Mouse (Mus musculus): ENCODE data around the gene Lgsn. TPM values are rescaled to one million over a fixed set of nuclear protein-coding genes. Genes with fewer than 3 reads are reported as not detected.

Gene Lgsn
- not detected in 2 replicates for polyA plus RNA-seq (2012; ENCODE audit: insufficient read depth, insufficient read length, low replicate concordance, missing spikeins)

GRCm38 (mm10) chr1:31176101-31176500 is at the start of gene Lgsn:
Gene Lgsn, plus strand, starts transcription at chr1:31176401.
- Histone ChIP-seq H3K4me1 (ENCODE audit: control insufficient read depth, insufficient read depth, low read length) (no peaks in the 10 kb centered on the region), H3K27ac (ENCODE audit: insufficient read depth, low read depth, low read length) (no peak within 1 kb of the TSS), H3K4me3 (ENCODE audit: insufficient read depth, low read depth, low read length) (no peak within 1 kb of the TSS)
- 71% methylated on average over 5 of the region's 5 CpGs for WGBS
- no peak for TF ChIP-seq POLR2A (IDR thresholded peaks at IDR 0.05; ENCODE audit: insufficient read depth, low read depth, low read length)

- H3K4me3 ChIP-seq (ENCODE audit: insufficient read depth, low read depth, low read length) = no peak overlapping the region
- H3K4me1 ChIP-seq (ENCODE audit: control insufficient read depth, insufficient read depth, low read length) = no peaks in the 10 kb centered on the region
- no peak overlapping the region for H3K27ac ChIP-seq (ENCODE audit: insufficient read depth, low read depth, low read length)
- TF ChIP-seq CTCF (IDR thresholded peaks at IDR 0.05; ENCODE audit: insufficient read depth, low read depth, low read length) (no peak), POLR2A (IDR thresholded peaks at IDR 0.05; ENCODE audit: insufficient read depth, low read depth, low read length) (no peak)
- WGBS = 85% methylated on average over 3 of the region's 3 CpGs
Observed at GRCm38 (mm10) chr1:31138387-31138786, 37.8 kb upstream of the Lgsn start.

- TF ChIP-seq POLR2A (IDR thresholded peaks at IDR 0.05; ENCODE audit: insufficient read depth, low read depth, low read length) = no peak
- TF ChIP-seq CTCF (IDR thresholded peaks at IDR 0.05; ENCODE audit: insufficient read depth, low read depth, low read length) = no peak
- Histone ChIP-seq H3K27ac (ENCODE audit: insufficient read depth, low read depth, low read length) (no peak overlapping the region), H3K4me1 (ENCODE audit: control insufficient read depth, insufficient read depth, low read length) (no peaks in the 10 kb centered on the region), H3K4me3 (ENCODE audit: insufficient read depth, low read depth, low read length) (no peak overlapping the region)
- WGBS = 46% methylated on average over 8 of the region's 8 CpGs
Observed at GRCm38 (mm10) chr1:31142288-31143094, 33.7 kb upstream of the Lgsn start.

- WGBS = 85% methylated on average over 2 of the region's 2 CpGs
- no peak overlapping the region for H3K27ac ChIP-seq (ENCODE audit: insufficient read depth, low read depth, low read length)
- H3K4me3 ChIP-seq (ENCODE audit: insufficient read depth, low read depth, low read length) = no peak overlapping the region
- H3K4me1 ChIP-seq (ENCODE audit: control insufficient read depth, insufficient read depth, low read length) = no peaks in the 10 kb centered on the region
- TF ChIP-seq CTCF (IDR thresholded peaks at IDR 0.05; ENCODE audit: insufficient read depth, low read depth, low read length) (no peak), POLR2A (IDR thresholded peaks at IDR 0.05; ENCODE audit: insufficient read depth, low read depth, low read length) (no peak)
Observed at GRCm38 (mm10) chr1:31143571-31143970, 32.6 kb upstream of the Lgsn start.

GRCm38 (mm10) chr1:31149671-31150070 is 26.5 kb upstream of the Lgsn start:
- H3K4me1 ChIP-seq (ENCODE audit: control insufficient read depth, insufficient read depth, low read length) = no peaks in the 10 kb centered on the region
- no peak overlapping the region for H3K4me3 ChIP-seq (ENCODE audit: insufficient read depth, low read depth, low read length)
- 66% methylated on average over 6 of the region's 6 CpGs for WGBS
- no peak overlapping the region for H3K27ac ChIP-seq (ENCODE audit: insufficient read depth, low read depth, low read length)
- TF ChIP-seq CTCF (IDR thresholded peaks at IDR 0.05; ENCODE audit: insufficient read depth, low read depth, low read length) (no peak), POLR2A (IDR thresholded peaks at IDR 0.05; ENCODE audit: insufficient read depth, low read depth, low read length) (no peak)

- Histone ChIP-seq H3K27ac (ENCODE audit: insufficient read depth, low read depth, low read length) (no peak overlapping the region), H3K4me3 (ENCODE audit: insufficient read depth, low read depth, low read length) (no peak overlapping the region), H3K4me1 (ENCODE audit: control insufficient read depth, insufficient read depth, low read length) (no peaks in the 10 kb centered on the region)
- TF ChIP-seq CTCF (IDR thresholded peaks at IDR 0.05; ENCODE audit: insufficient read depth, low read depth, low read length) = no peak
- TF ChIP-seq POLR2A (IDR thresholded peaks at IDR 0.05; ENCODE audit: insufficient read depth, low read depth, low read length) = no peak
- 78% methylated on average over 3 of the region's 3 CpGs for WGBS
Observed at GRCm38 (mm10) chr1:31150546-31150945, 25.7 kb upstream of the Lgsn start.

- TF ChIP-seq POLR2A (IDR thresholded peaks at IDR 0.05; ENCODE audit: insufficient read depth, low read depth, low read length) (no peak), CTCF (IDR thresholded peaks at IDR 0.05; ENCODE audit: insufficient read depth, low read depth, low read length) (no peak)
- no peaks in the 10 kb centered on the region for H3K4me1 ChIP-seq (ENCODE audit: control insufficient read depth, insufficient read depth, low read length)
- H3K4me3 ChIP-seq (ENCODE audit: insufficient read depth, low read depth, low read length) = no peak overlapping the region
- no peak overlapping the region for H3K27ac ChIP-seq (ENCODE audit: insufficient read depth, low read depth, low read length)
- 66% methylated on average over 2 of the region's 2 CpGs for WGBS
Observed at GRCm38 (mm10) chr1:31152799-31153426, 23.3 kb upstream of the Lgsn start.

DNA sequence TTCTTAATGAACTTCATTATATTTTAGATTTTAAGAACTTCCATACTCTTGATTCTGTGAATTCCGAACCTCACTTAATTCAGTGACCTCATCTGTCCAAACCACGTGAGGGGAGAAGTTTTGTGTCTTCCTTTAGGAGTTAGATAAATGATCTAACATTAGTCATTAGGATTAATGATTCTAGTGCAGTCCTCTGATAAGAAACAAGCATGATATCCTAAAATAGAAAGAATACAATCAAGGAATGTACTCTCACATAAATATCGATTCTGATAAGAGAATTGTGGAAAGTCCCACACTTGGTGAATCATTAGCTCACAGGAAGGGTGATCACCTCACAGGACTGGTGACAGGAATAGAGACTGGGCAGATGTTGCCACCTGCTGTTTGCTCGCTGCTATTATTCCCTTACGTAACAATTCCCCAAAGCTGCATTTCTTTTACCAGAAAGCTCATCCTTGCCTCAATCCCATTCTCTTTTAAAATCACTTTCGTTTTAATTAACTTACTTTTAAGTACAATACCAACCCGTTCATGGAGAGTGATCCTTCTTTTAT is 22.3 kb upstream of the Lgsn start:
- H3K4me3 ChIP-seq (ENCODE audit: insufficient read depth, low read depth, low read length) = no peak overlapping the region
- no peak overlapping the region for H3K27ac ChIP-seq (ENCODE audit: insufficient read depth, low read depth, low read length)
- no peak for TF ChIP-seq POLR2A (IDR thresholded peaks at IDR 0.05; ENCODE audit: insufficient read depth, low read depth, low read length)
- no peaks in the 10 kb centered on the region for H3K4me1 ChIP-seq (ENCODE audit: control insufficient read depth, insufficient read depth, low read length)
- 13% methylated on average over 7 of the region's 7 CpGs for WGBS

- H3K4me1 ChIP-seq (ENCODE audit: control insufficient read depth, insufficient read depth, low read length) = no peaks in the 10 kb centered on the region
- 94% methylated on average over 2 of the region's 2 CpGs for WGBS
- no peak overlapping the region for H3K4me3 ChIP-seq (ENCODE audit: insufficient read depth, low read depth, low read length)
- TF ChIP-seq CTCF (IDR thresholded peaks at IDR 0.05; ENCODE audit: insufficient read depth, low read depth, low read length) (no peak), POLR2A (IDR thresholded peaks at IDR 0.05; ENCODE audit: insufficient read depth, low read depth, low read length) (no peak)
- no peak overlapping the region for H3K27ac ChIP-seq (ENCODE audit: insufficient read depth, low read depth, low read length)
Observed at GRCm38 (mm10) chr1:31156185-31156584, 20.0 kb upstream of the Lgsn start.

All from olfactory bulb, adult 2 months (tissue).